Mouse (Mus musculus): ENCODE measurements around the gene Scarb2. TPM values are rescaled to one million over a fixed set of nuclear protein-coding genes. Genes with fewer than 3 reads are reported as not detected.
"Not testable (repeated sequence)": the region's sequence is repeated elsewhere in the genome, so short reads cannot be mapped to it uniquely, and the experiment has no call there.

Scarb2 gene
- total RNA-seq (2021) = 10 to 100 TPM; 70.5 to 74.6 TPM

DNA sequence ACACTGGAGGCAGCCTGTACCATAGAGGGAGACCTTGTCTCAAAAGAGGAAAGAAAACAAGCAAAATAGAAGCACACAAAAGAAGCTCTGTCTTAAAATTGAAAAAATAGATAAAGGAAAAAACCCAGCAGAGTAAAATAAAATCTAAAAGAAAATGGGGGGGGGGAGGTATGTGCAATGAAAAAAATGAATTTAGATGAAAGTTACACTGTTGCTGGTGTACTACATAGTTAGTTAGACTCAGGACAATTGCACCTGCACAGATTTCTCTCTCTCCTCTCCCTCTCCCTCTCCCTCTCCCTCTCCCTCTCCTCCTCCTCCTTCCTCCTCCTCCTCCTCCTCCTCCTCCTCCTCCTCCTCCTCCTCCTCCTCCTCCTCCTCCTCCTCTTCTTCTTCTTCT is at the start of gene Scarb2:
Scarb2 (minus strand) TSS at position 101 of the 400 bp plus-strand sequence.
- DNase-seq (ENCODE audit: low spot score) = no peak
- intact Hi-C loops (cut with DNase I) = loop anchor here (5.0 to 10.0 kb wide), 3 partner anchors 44 to 192 kb away; partner anchors contain the start of gene Sdad1

- intact Hi-C loops (cut with DNase I) = loop anchor here (2.0 kb wide), 1 partner anchor 15 kb away; no protein-coding TSS in a partner anchor
- no peak for DNase-seq (ENCODE audit: low spot score)
These were observed 49.3 kb upstream of the Scarb2 start for GRCm38 (mm10) chr5:92555905-92556304.

DNA sequence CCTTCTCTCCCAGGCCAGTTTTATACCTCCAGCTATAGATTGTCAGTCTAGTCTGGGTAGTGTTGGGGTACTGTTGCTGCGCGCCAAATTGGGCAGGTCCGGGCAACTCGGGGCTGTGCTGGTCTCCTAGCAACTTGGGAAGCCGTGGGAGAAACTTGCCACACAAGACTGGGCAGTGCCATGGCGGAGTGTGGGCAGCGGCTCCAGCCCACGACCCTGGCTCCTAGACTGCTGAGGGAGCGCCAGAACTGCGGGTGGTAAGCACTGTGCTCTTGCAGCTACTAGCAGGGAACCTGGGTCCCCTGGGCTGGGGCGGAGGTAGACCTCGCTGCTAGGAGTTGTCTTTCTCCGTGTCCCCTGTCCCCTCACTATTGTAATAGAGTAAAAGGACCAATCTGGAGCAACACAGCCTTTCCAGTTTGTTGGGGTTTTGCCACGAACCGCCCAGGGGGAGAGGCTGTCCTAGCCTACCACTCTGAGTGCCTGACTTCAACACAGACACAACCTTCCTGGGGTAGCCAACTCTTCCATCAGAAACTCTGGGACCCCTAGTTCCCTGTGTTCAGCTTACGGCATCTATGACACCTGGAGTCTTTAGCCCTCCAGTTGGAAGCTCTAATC is 48.4 kb upstream of the Scarb2 start, which contains the start of gene Fam47e:
Fam47e (plus strand) TSS at position 179 of the 621 bp plus-strand sequence.
- intact Hi-C loops (cut with DNase I) = loop anchor here (2.0 kb wide), 1 partner anchor 14 kb away; no protein-coding TSS in a partner anchor
- no peak for DNase-seq (ENCODE audit: low spot score)

- intact Hi-C loops (cut with DNase I) = loop anchor here (2.0 kb wide), 1 partner anchor 14 kb away; no protein-coding TSS in a partner anchor
- DNase-seq (ENCODE audit: low spot score) = no peak
These were observed 47.8 kb upstream of the Scarb2 start for GRCm38 (mm10) chr5:92554443-92554842.

DNA sequence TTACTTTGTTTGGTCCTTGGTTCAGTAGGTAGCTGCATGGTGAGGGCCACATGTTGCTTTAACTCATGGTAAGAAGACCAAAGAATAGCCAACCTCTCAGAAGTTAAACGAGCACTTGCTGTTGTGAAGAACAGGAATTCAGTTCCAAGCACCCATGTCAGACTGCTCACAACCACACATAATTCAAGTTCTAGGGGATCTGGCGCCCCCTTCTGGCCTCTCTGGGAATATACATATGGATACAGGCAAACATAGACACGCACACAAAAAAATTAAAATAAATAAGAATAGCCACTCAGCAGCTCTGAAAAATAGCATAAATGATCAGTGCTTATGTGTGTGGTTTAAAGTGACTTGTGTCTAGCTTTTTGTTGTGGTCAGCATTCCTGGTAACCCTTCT is 47.3 kb upstream of the Scarb2 start:
- DNase-seq (ENCODE audit: low spot score) = no peak
- intact Hi-C loops (cut with DNase I) = loop anchor here (2.0 kb wide), 1 partner anchor 13 kb away; no protein-coding TSS in a partner anchor

- intact Hi-C loops (cut with DNase I) = no loop called here
These were observed 46.0 kb upstream of the Scarb2 start for GRCm38 (mm10) chr5:92552611-92553010.

GRCm38 (mm10) chr5:92539698-92540097 is 33.1 kb upstream of the Scarb2 start:
- no peak for DNase-seq (ENCODE audit: low spot score)
- intact Hi-C loops (cut with DNase I) = loop anchor here (2.0 kb wide), 1 partner anchor 15 kb away; the partner anchor contains the start of gene Fam47e

More at GRCm38 (mm10) chr5:92552611-92553010, 46.0 kb upstream of the Scarb2 start:
- no peak for DNase-seq (ENCODE audit: low spot score)

DNA sequence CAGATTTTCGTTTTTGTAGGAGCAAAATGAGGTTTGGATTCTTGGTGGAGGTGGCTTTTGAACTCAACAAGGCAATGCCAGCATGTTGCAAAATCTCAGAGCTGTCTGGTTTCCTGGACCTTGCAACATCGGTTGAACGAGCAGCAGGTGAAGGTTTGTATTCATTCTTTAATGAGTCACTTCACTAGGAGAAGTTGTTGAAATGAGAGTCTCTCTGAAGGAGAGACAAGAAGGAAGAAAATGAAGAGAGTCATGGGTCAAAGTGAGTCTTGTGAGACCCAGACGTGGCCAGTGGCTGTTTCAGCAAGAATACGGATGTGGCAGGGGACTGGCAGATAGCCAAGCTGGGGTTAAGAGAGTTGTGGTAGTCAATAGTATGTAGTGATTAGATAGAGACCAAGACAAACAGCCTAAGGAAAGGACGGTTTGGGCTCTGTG is 18.2 kb upstream of the Scarb2 start:
- no peak for DNase-seq (ENCODE audit: low spot score)
- intact Hi-C loops (cut with DNase I) = loop anchor here (5.0 kb wide), 1 partner anchor 47 kb away; no protein-coding TSS in a partner anchor

- intact Hi-C loops (cut with DNase I); DNase-seq (ENCODE audit: low spot score): not testable (repeated sequence)
These were observed 14.5 kb upstream of the Scarb2 start for GRCm38 (mm10) chr5:92521131-92521530.

GRCm38 (mm10) chr5:92512066-92512465 is 5.4 kb upstream of the Scarb2 start:
- intact Hi-C loops (cut with DNase I) = no loop called here
- no peak for DNase-seq (ENCODE audit: low spot score)

DNA sequence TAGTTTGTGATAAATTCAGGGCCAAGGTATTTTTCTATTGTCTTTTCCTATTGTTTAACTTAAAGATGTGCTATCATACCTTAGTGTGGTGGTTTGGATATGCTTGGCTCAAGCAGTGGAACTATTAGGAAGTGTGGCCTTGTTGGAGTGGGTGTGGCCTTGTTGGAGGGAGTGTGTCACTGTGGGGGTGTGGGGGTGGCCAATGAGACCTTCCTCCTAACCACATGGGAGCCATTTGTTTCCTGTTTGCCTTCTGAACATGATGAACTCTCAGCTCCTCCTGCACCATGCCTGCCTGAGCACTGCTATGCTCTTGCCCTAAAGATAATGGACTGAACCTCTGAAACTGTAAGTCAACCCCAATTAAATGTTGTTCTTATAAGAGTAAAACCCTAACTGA is 4.6 kb upstream of the Scarb2 start:
- DNase-seq (ENCODE audit: low spot score) = no peak
- intact Hi-C loops (cut with DNase I) = no loop called here

DNA sequence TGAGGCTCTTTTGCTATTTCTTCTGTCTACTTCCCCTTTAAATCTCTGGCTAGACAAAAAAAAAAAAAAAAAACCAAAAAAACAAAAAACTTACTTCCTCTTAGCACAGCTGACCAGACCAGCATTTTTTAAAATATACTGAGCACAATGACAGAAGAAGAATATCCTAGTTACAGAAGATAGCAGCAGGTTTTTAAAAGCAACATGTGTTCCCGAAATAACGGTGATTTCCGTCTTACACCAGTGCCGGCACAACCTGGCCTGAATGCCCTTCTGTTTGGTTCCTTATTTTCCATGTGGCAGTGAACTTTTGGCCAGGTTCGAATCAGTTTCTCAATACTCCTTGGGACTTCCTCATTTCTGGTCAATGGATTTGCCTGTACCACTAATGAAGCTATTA is 2.2 kb upstream of the Scarb2 start:
- DNase-seq (ENCODE audit: low spot score) = no peak
- intact Hi-C loops (cut with DNase I) = loop anchor here (5.0 to 10.0 kb wide), 3 partner anchors 47 to 194 kb away; partner anchors contain the start of gene Sdad1

DNA sequence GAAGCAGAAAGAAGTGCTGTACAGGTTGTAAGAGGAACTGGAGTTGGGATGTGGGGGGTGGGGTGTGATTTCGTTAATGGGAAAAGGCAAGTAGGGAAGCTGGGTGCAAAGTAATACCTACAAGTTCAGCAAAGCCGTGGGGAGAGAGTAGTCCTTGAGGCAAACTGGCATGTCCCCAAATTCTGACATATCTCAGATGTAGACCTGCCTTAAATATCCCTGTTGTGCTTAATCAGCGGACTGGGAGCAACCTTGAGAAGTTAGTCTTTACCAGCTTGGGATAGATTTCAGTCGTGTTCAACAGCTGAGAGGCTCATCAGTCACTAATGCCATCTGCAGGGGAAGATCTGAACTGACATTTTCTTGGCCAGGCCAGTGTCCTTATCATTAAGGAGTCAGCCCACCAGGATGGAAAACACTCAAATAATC is 318 bp downstream of the Scarb2 start:
- DNase-seq (ENCODE audit: low spot score) = no peak
- intact Hi-C loops (cut with DNase I) = loop anchor here (5.0 to 10.0 kb wide), 3 partner anchors 44 to 192 kb away; partner anchors contain the start of gene Sdad1

GRCm38 (mm10) chr5:92505402-92505865 is 1.2 kb downstream of the Scarb2 start:
- intact Hi-C loops (cut with DNase I) = loop anchor here (5.0 to 10.0 kb wide), 3 partner anchors 43 to 191 kb away; partner anchors contain the start of gene Sdad1

DNA sequence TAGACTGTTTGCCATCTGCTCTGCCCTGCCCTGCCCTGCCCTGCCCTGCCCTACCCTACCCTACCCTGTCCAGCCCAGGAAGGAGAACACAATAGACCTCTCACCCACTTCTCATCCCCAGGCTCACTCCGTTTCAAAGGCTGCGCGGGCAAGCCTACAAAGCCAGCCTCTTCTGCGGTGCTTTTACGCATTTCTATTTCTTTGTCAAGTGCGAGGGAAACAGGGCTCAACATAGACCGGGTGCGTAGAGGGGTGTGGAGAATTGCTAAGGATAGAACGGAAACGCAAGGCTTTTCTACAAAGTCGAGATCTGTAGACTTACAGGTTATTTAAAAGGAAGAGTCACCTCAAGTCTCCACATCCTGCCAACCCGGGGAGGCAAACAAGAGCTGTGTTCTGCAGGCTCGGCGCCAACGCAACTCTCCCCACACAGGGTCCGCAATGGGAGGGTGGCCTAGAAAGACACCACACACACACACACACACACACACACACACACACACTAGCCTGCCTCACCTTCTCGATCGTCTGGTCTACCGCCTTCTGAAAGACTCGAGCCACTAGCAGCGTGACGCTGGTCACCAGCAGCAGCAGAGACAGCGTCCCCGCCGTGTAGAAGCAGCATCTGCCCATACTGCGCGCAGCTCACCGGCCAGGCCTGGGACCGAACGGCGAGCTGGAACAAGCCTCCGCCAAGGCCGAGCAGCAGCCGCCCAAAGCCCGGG is 1.8 kb downstream of the Scarb2 start:
- intact Hi-C loops (cut with DNase I) = loop anchor here (5.0 to 10.0 kb wide), 3 partner anchors 43 to 190 kb away; partner anchors contain the start of gene Sdad1
- DNase-seq (ENCODE audit: low spot score) = no peak

More at GRCm38 (mm10) chr5:92505402-92505865, 1.2 kb downstream of the Scarb2 start:
- DNase-seq (ENCODE audit: low spot score) = peak; percentile 96

DNA sequence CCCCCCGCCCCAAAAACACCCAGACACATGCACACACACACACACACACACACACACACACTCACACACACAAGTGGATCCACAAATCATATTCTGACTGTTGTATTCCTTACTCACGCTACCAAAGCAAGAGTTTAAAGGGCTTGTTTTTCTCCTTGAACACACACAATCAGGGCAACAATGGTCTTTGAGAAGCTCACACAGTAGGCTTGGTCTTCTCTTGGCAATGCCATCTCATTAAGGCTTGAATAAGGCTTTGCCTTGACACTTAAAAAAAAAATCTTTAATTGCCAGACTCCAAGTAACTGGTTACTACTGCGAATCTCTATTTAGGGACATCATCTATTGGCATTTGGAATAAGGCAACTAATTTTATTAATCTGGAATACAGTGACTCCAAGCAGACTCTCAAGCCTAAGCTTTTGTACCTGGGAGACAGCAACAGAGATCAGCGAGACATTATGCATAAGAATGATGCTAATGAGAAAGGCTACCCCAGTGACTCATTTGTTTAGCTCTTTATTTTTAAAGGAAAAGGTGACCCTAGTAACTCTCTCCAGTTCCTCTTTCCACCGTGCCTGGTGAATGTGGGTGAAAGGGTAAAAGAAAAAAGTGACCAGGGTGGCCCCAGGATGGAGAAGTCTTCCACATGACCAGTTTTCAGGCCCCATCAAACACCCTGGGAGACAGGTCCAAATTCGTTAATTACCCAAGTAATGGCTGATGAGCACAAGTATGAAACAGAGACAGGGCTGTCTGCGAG is 2.6 kb downstream of the Scarb2 start:
- DNase-seq (ENCODE audit: low spot score) = no peak
- intact Hi-C loops (cut with DNase I) = loop anchor here (10.0 kb wide), 1 partner anchor 189 kb away; the partner anchor contains the start of gene Sdad1

DNA sequence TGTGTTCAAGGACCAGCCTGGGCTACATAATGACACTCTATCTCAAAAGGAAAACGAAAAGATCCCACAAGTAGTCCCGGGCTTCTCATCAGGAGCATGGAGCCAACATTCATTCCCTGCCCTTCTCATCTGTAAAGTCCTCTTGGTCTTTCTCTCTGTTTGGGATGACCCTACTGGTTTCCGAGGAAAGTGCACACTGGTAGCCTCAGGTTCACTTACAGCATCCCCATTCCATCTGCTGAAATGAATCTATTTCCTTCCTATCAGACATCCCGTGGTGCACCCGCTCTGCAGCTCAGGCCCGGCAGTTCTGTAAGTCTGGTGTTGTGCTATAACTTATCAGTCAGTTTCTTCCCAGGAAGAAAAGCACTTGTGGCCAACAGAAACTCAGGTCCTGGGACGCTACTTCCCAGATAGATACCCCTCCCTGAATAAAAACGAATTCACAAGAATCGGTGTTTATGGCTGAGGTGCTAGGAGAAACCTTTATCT is 3.2 kb downstream of the Scarb2 start:
- intact Hi-C loops (cut with DNase I) = loop anchor here (10.0 kb wide), 1 partner anchor 189 kb away; the partner anchor contains the start of gene Sdad1
- no peak for DNase-seq (ENCODE audit: low spot score)

- intact Hi-C loops (cut with DNase I) = no loop called here
These were observed 7.3 kb downstream of the Scarb2 start for GRCm38 (mm10) chr5:92499378-92499777.

GRCm38 (mm10) chr5:92498661-92499060 is 8.0 kb downstream of the Scarb2 start:
- DNase-seq (ENCODE audit: low spot score) = peak; percentile 36
- intact Hi-C loops (cut with DNase I) = no loop called here

More at GRCm38 (mm10) chr5:92499378-92499777, 7.3 kb downstream of the Scarb2 start:
- DNase-seq (ENCODE audit: low spot score) = no peak
